Mouse (Mus musculus) heart, postnatal 0 days (tissue): ENCODE measurements around the gene Vstm5.

ENCODE experiments used
- CTCF ChIP-seq: IDR thresholded peaks from 2 replicates; pipeline ENCODE4 v1.5.1; 2016; ENCODE audit warnings: antibody characterized with exemption, control low read depth, low read depth
- EP300 ChIP-seq: IDR thresholded peaks from 2 replicates; pipeline ENCODE4 v1.6.1; 2016; ENCODE audit warnings: antibody characterized with exemption, low read depth

- TF ChIP-seq CTCF (no peak), EP300 (no peak)
Observed at GRCm38 (mm10) chr9:15289251-15289650, 50.4 kb downstream of the Vstm5 start.
